Mouse (Mus musculus): Measurements from ENCODE around the gene Fut4. TPM values are rescaled to one million over a fixed set of nuclear protein-coding genes. Genes with fewer than 3 reads are reported as not detected.
"Not testable (repeated sequence)": the region's sequence is repeated elsewhere in the genome, so short reads cannot be mapped to it uniquely, and the experiment has no call there.

Fut4 gene
- total and polyA plus RNA-seq, 3 experiments = 0.05 TPM; not detected in 2

DNA sequence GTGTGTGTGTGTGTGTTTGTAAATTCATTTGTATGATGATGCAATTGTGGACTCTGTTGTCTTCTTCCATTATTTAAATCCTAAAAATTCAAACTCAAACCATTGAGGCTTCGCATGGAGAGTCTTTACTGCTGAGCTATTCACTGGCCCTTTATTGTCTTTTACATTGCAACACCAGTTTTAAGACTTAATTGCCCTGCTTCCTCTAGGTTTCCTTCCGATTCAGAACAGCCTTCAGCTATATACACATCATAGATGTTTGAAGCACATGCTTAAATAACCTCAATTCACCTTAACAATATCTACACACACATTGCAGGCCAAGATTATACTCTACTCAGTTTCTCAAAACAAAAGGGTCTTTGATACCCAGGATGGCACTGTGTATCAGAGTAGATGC is 31.8 kb downstream of the Fut4 start:
- TF ChIP-seq CTCF (IDR thresholded peaks at IDR 0.05; ENCODE audit: low read depth, low read length) = no peak
- TF ChIP-seq GATA1 (IDR thresholded peaks at IDR 0.05; ENCODE audit: borderline replicate concordance, low read length) = no peak
- TF ChIP-seq TAL1 (conservative IDR thresholded peaks at IDR 0.05; ENCODE audit: low read depth, low read length) = no peak
- no peak for TF ChIP-seq GATA2 (IDR thresholded peaks at IDR 0.05; ENCODE audit: borderline replicate concordance, low read depth, low read length)
- no peak for TF ChIP-seq POLR2AphosphoS5 (IDR thresholded peaks at IDR 0.05; ENCODE audit: insufficient replicate concordance, low read depth, low read length)
- no peak overlapping the region for H3K4me3 ChIP-seq (ENCODE audit: low read depth, low read length)
- no peak for ATAC-seq (ENCODE audit: extremely low read depth, insufficient number of reproducible peaks, low FRiP score, poor library complexity, severe bottlenecking)

DNA sequence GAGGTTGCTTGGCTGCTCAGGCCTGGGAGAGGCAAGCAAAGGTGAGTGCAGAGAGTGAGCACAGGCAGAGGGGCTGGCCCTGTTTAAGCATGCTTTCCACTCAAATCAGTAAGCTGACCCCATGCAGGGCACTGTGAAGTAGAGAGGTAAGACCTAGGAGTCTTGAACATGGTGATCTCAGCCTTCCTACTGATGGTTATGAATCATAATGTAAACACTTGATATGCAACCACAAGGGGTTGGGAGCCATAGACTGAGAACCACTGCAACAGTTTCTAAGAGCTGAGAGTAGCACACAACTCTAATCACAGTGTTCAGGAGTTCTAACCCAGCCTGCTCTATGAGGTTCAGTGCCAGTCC is 33.9 kb downstream of the Fut4 start:
- no peak for ATAC-seq (ENCODE audit: extremely low read depth, insufficient number of reproducible peaks, low FRiP score, poor library complexity, severe bottlenecking)

More for the DNA sequence above, 31.8 kb downstream of the Fut4 start:
- no peak for DNase-seq (ENCODE audit: low spot score)
- H3K4me1 ChIP-seq (ENCODE audit: insufficient read depth, low read depth, low read length) = 0 out of 2 replicates have a peak, but pooled peaks cover 2% of the 10 kb centered on the region
- H3K36me3 ChIP-seq (replicated peaks) = peaks cover 19% of the 10 kb centered on the region
- no peaks in the 10 kb centered on the region for H3K9me3 ChIP-seq (replicated peaks)
- H3K27me3 ChIP-seq (ENCODE audit: insufficient read depth, low read length) = peaks cover 7% of the 10 kb centered on the region

DNA sequence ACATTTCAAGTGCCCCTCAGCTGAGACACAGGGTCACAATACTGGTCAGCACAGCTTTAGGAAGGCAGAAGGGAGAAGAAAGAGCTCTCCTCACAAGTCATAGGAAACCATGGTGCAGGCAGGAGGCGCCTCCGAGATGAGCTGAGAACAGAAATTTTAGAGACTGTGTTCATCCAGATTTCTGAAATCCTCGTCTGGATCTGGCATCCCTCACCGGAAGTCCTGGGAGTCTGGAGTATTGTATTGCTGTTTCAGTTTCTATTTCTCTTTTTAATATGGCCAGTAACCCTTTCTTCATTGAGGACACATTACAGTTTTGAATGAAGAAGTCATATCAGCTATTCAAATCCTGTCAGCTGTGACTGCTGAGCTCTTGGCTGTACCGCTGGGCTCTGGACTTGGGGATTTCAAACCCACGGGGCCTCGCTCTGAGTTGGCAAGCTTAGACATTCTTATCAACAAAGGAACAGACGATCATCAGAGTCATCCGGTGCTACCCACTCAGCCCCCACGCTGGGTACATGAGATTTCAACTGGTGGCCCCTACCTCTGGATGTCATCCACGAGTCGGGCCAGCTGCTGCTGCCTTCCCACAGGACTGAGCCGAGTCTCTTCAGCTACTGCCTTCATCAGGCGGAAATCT is 34.4 kb downstream of the Fut4 start:
- TF ChIP-seq POLR2AphosphoS5 (IDR thresholded peaks at IDR 0.05; ENCODE audit: insufficient replicate concordance, low read depth, low read length) (no peak), GATA2 (IDR thresholded peaks at IDR 0.05; ENCODE audit: borderline replicate concordance, low read depth, low read length) (no peak), GATA1 (IDR thresholded peaks at IDR 0.05; ENCODE audit: borderline replicate concordance, low read length) (no peak), TAL1 (conservative IDR thresholded peaks at IDR 0.05; ENCODE audit: low read depth, low read length) (no peak)
- H3K4me3 ChIP-seq (ENCODE audit: low read depth, low read length) = no peak overlapping the region
- ATAC-seq (ENCODE audit: extremely low read depth, insufficient number of reproducible peaks, low FRiP score, poor library complexity, severe bottlenecking) = no peak

More for the DNA sequence above, 33.9 kb downstream of the Fut4 start:
- Histone ChIP-seq H3K36me3 (replicated peaks) (peaks cover 21% of the 10 kb centered on the region), H3K9me3 (replicated peaks) (no peaks in the 10 kb centered on the region), H3K4me3 (ENCODE audit: low read depth, low read length) (no peak overlapping the region), H3K27me3 (ENCODE audit: insufficient read depth, low read length) (peaks cover 7% of the 10 kb centered on the region), H3K4me1 (ENCODE audit: insufficient read depth, low read depth, low read length) (0 out of 2 replicates have a peak, but pooled peaks cover 2% of the 10 kb centered on the region)
- no peak for DNase-seq (ENCODE audit: low spot score)
- TF ChIP-seq TAL1 (conservative IDR thresholded peaks at IDR 0.05; ENCODE audit: low read depth, low read length) (no peak), GATA1 (IDR thresholded peaks at IDR 0.05; ENCODE audit: borderline replicate concordance, low read length) (no peak), GATA2 (IDR thresholded peaks at IDR 0.05; ENCODE audit: borderline replicate concordance, low read depth, low read length) (no peak), POLR2AphosphoS5 (IDR thresholded peaks at IDR 0.05; ENCODE audit: insufficient replicate concordance, low read depth, low read length) (no peak), CTCF (IDR thresholded peaks at IDR 0.05; ENCODE audit: low read depth, low read length) (no peak)

DNA sequence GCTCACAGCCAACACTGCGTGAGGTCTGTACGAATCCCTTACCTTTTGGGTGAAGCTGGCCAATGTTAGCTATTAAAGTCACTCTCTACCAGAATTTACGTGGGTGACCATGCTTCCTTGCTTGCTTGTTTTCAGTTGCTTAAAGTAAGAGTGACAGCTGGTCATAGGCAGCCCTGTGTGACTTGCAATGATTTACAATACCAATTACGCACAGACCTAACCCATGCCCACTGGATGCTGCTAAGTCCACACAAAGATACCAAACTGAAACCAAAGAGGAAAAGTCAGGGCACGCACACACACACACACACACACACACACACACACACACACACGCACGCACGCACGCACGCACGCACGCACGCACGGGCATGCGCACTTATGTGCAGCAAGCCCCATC is 36.9 kb downstream of the Fut4 start:
- no peak for TF ChIP-seq GATA1 (IDR thresholded peaks at IDR 0.05; ENCODE audit: borderline replicate concordance, low read length)
- no peak for TF ChIP-seq GATA2 (IDR thresholded peaks at IDR 0.05; ENCODE audit: borderline replicate concordance, low read depth, low read length)
- TF ChIP-seq TAL1 (conservative IDR thresholded peaks at IDR 0.05; ENCODE audit: low read depth, low read length) = no peak
- TF ChIP-seq POLR2AphosphoS5 (IDR thresholded peaks at IDR 0.05; ENCODE audit: insufficient replicate concordance, low read depth, low read length) = no peak
- TF ChIP-seq CTCF (IDR thresholded peaks at IDR 0.05; ENCODE audit: low read depth, low read length) = no peak
- no peak for ATAC-seq (ENCODE audit: extremely low read depth, insufficient number of reproducible peaks, low FRiP score, poor library complexity, severe bottlenecking)

More for the DNA sequence above, 34.4 kb downstream of the Fut4 start:
- Histone ChIP-seq H3K27me3 (ENCODE audit: insufficient read depth, low read length) (peaks cover 7% of the 10 kb centered on the region), H3K9me3 (replicated peaks) (no peaks in the 10 kb centered on the region), H3K36me3 (replicated peaks) (peaks cover 21% of the 10 kb centered on the region), H3K4me1 (ENCODE audit: insufficient read depth, low read depth, low read length) (0 out of 2 replicates have a peak, but pooled peaks cover 2% of the 10 kb centered on the region)
- DNase-seq (ENCODE audit: low spot score) = no peak

DNA sequence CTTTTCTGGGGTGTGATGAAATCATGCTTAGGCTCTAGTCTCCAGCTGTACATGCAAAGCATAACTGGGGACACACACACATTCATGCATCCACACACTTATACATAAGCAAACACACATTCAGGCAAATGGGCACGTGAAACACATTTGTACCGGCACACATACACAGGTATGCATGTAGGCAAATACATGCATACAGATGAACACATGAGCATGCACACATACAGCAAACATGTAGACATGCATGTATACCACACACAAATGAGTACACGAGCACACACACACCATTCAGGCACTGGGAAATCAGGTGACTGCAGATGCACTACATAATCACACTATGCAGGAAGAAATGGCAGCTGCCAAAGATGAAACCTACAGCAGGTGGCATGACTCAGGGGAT is 41.3 kb downstream of the Fut4 start:
- H3K36me3 ChIP-seq (replicated peaks) = peaks cover 36% of the 10 kb centered on the region
- DNase-seq (ENCODE audit: low spot score) (no peak), ATAC-seq (ENCODE audit: extremely low read depth, insufficient number of reproducible peaks, low FRiP score, poor library complexity, severe bottlenecking) (no peak)
- H3K27me3 ChIP-seq (ENCODE audit: insufficient read depth, low read length) = no peaks in the 10 kb centered on the region
- H3K4me1 ChIP-seq (ENCODE audit: insufficient read depth, low read depth, low read length) = no peaks in the 10 kb centered on the region
- H3K9me3 ChIP-seq (replicated peaks) = no peaks in the 10 kb centered on the region
- TF ChIP-seq TAL1 (conservative IDR thresholded peaks at IDR 0.05; ENCODE audit: low read depth, low read length) (no peak), GATA1 (IDR thresholded peaks at IDR 0.05; ENCODE audit: borderline replicate concordance, low read length) (no peak), CTCF (IDR thresholded peaks at IDR 0.05; ENCODE audit: low read depth, low read length) (no peak), POLR2AphosphoS5 (IDR thresholded peaks at IDR 0.05; ENCODE audit: insufficient replicate concordance, low read depth, low read length) (no peak), GATA2 (IDR thresholded peaks at IDR 0.05; ENCODE audit: borderline replicate concordance, low read depth, low read length) (no peak)
- H3K4me3 ChIP-seq (ENCODE audit: low read depth, low read length) = no peak overlapping the region

More for the DNA sequence above, 36.9 kb downstream of the Fut4 start:
- Histone ChIP-seq H3K4me3 (ENCODE audit: low read depth, low read length) (no peak overlapping the region), H3K27me3 (ENCODE audit: insufficient read depth, low read length) (peaks cover 7% of the 10 kb centered on the region), H3K9me3 (replicated peaks) (no peaks in the 10 kb centered on the region), H3K36me3 (replicated peaks) (peaks cover 22% of the 10 kb centered on the region), H3K4me1 (ENCODE audit: insufficient read depth, low read depth, low read length) (0 out of 2 replicates have a peak, but pooled peaks cover 2% of the 10 kb centered on the region)
- DNase-seq (ENCODE audit: low spot score) = no peak

DNA sequence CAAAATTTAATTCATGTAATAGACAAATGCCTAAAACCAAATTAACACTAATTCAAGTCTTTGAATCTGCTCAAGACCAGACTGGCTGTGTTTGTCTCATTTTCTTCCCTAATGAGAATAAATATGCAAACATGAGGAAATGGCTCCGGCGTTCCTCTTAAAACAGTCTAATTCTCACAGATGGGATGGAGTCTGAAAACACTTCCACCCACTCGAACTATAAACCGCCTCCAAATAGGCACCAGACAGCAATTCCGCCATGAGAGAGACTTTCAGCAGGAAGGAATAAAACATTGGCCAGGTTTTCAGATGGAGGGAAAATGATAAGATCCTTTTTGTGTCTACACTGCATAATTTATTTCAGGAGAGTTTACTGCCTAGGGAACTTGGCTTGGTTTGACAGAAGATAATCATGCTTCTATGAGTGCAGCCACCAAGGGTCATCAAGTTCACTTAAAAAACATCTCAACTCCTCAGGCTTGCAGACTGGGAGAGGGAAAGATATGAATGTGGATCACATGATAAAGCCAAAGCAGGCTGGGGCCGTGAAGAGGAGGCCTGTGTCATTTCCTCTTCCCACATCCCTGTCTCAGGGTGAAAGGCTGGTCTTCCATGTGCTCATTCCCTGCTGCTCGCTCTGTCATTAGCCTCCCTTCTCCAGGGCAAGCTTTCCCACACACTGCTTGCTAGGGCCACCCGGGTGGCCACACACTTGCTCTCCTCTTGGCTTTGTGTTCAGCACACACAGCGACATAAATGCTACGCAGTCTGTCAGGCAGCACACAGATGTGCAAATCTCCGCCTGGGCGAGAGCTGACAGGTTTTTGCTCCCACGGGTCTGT is 46.7 kb downstream of the Fut4 start:
- Histone ChIP-seq H3K4me1 (ENCODE audit: insufficient read depth, low read depth, low read length) (no peaks in the 10 kb centered on the region), H3K27me3 (ENCODE audit: insufficient read depth, low read length) (no peaks in the 10 kb centered on the region), H3K9me3 (replicated peaks) (no peaks in the 10 kb centered on the region), H3K4me3 (ENCODE audit: low read depth, low read length) (no peak overlapping the region), H3K36me3 (replicated peaks) (peaks cover 46% of the 10 kb centered on the region)
- no peak for TF ChIP-seq TAL1 (conservative IDR thresholded peaks at IDR 0.05; ENCODE audit: low read depth, low read length)
- no peak for DNase-seq (ENCODE audit: low spot score)
- ATAC-seq (ENCODE audit: extremely low read depth, insufficient number of reproducible peaks, low FRiP score, poor library complexity, severe bottlenecking) = no peak

DNA sequence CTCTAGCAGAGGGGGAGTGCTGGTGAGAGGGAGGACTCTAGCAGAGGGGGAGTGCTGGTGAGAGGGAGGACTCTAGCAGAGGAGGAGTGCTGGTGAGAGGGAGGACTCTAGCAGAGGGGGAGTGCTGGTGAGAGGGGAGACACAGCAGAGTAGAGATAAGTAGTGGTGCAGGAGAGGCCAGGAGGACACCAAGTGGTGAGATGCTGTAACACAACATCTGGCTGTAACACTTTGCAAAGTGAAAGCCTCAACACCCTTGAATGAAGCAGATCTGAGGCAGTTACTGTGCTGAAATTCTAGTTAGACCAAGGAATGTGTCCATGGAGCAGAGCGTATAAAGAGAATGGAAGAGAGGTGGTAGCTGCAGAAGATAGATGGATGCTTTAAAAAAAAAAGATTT is 51.4 kb downstream of the Fut4 start:
- not testable (repeated sequence) for H3K27me3 ChIP-seq (ENCODE audit: insufficient read depth, low read length); DNase-seq (ENCODE audit: low spot score); ATAC-seq (ENCODE audit: extremely low read depth, insufficient number of reproducible peaks, low FRiP score, poor library complexity, severe bottlenecking); H3K4me1 ChIP-seq (ENCODE audit: insufficient read depth, low read depth, low read length); H3K4me3 ChIP-seq (ENCODE audit: low read depth, low read length); H3K9me3 ChIP-seq (replicated peaks)
- peaks cover 23% of the 10 kb centered on the region for H3K36me3 ChIP-seq (replicated peaks)
